In the genomic region with DNA sequence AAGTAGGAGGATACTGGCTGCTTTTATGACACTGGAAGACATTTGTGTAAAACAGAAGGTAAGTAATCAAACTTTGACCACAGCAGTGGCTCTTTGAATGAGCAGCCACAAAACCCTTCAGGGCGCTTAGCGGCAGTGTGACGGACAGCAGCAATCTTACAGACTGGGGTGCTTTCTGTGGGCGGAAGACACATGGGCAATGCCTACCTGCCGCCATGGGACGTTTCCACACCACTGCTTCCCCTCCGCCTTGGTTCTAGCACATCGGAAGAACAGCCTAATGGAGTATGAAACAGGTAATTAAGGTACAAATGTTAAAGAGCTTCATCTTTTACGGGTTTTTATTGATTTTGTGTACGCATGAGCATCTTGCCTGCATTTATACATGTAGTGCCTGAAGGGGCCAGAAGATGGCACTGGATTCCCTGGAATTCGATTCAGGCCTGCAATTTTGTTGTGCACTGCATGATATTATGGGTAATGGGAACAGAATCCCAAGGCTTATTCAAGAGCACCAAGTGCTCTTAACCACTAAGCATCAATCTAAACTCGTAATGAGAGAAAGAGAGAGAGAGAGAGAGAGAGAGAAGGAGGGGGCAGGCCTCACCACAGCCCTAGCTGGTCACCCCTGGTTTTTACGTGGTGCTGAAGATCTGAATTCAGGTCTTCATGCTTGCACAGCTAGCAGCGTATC, we compare ENCODE assay signal across 8 mouse cellular contexts. TPM values are rescaled to one million over a fixed set of nuclear protein-coding genes. Genes with fewer than 3 reads are reported as not detected.
DNase-seq lines count a peak whose midpoint lies in the region.

No protein-coding gene starts in this region.

- peak; percentile 22 to 33 for DNase-seq in adrenal gland, adult 18-20 months (ENCODE audit: low spot score in 2 of 2)
- no peak for DNase-seq in adrenal gland, adult 8-10 months
- DNase-seq in ovary, postnatal 14 days (ENCODE audit: low spot score), result peak; percentile 29
- DNase-seq in ovary, postnatal 10 days (ENCODE audit: low spot score), result no peak
- DNase-seq in embryo, embryonic 9.5 days (ENCODE audit: extremely low spot score), result peak; percentile 39
- DNase-seq in kidney, postnatal 36 days, result peak; percentile 30 to 64
- peak; percentile 69 for DNase-seq in lung, postnatal 36 days
- peak; percentile 46 for DNase-seq in splenic B cell, adult 2 months (ENCODE audit: low read depth, low spot score)

- H3K27me3 ChIP-seq in splenic B cell, adult 2 months (ENCODE audit: control insufficient read depth, insufficient read depth, low read length, poor library complexity, severe bottlenecking), result no peaks in the 10 kb centered on the region

- H3K36me3 ChIP-seq in splenic B cell, adult 2 months (ENCODE audit: control insufficient read depth, insufficient read depth, low read length, poor library complexity, severe bottlenecking), result peaks cover 3% of the 10 kb centered on the region; the same call in 1 of the 2 replicates

RNA-seq across cellular contexts. Expression of a gene that starts 5.5 kb away (rescaled TPM):
- 1 to 10 TPM; 6.0 to 7.7 TPM for total RNA-seq in adrenal gland, adult 18-20 months (2021)
- total RNA-seq in adrenal gland, adult 8-10 months (2022), result 10 to 100 TPM; 10.5 to 14.8 (median 13.8) TPM

RNA-seq across cellular contexts. Expression of a gene that starts 42.0 kb away (rescaled TPM):
- 1 to 10 TPM; 2.1 to 3.0 TPM for total RNA-seq in adrenal gland, adult 18-20 months (2021)
- 1 to 10 TPM; 4.6 to 5.4 (median 5.2) TPM for total RNA-seq in adrenal gland, adult 8-10 months (2022)

Comparison
In these comparisons a context has a peak if more than half of its experiments do, and no peak if none do; other contexts are left out.
1. DNase-seq: peak in adrenal gland, adult 18-20 months (2 of 2), ovary, postnatal 14 days (single experiment), embryo, embryonic 9.5 days (single experiment), kidney, postnatal 36 days (2 of 2), lung, postnatal 36 days (single experiment) and splenic B cell, adult 2 months (single experiment); none in adrenal gland, adult 8-10 months (single experiment) and ovary, postnatal 10 days (single experiment).